Mouse (Mus musculus) ovary, postnatal 14 days (tissue): ENCODE measurements around the gene Meis1.

Experiments
- DNase-seq: peaks from one replicate; pipeline ENCODE4 v3.0.0; 2022; ENCODE audit warnings: low spot score

Gene Meis1

GRCm38 (mm10) chr11:19018489-19019203 lies at the start of gene Meis1:
Meis1 (minus strand) TSS chr11:19018985.
- DNase-seq, result peak; percentile 78

- no peak for DNase-seq
Measured at GRCm38 (mm10) chr11:19067334-19067733, 48.5 kb upstream of the Meis1 start.

GRCm38 (mm10) chr11:19049276-19049675 lies 30.5 kb upstream of the Meis1 start:
- DNase-seq, result no peak

GRCm38 (mm10) chr11:19036595-19037166 lies 17.9 kb upstream of the Meis1 start:
- no peak for DNase-seq

- no peak for DNase-seq
Measured at GRCm38 (mm10) chr11:19026581-19027561, 8.1 kb upstream of the Meis1 start.

GRCm38 (mm10) chr11:19025976-19026520 lies 7.3 kb upstream of the Meis1 start:
- no peak for DNase-seq

GRCm38 (mm10) chr11:19024496-19025265 lies 5.9 kb upstream of the Meis1 start:
- DNase-seq, result no peak

- DNase-seq, result no peak
Measured at GRCm38 (mm10) chr11:19023356-19023755, 4.6 kb upstream of the Meis1 start.

- DNase-seq, result no peak
Measured at GRCm38 (mm10) chr11:19022576-19022975, 3.8 kb upstream of the Meis1 start.

GRCm38 (mm10) chr11:19020951-19021710 lies 2.3 kb upstream of the Meis1 start:
- DNase-seq, result no peak

- peak; percentile 84 for DNase-seq
Measured at GRCm38 (mm10) chr11:19020371-19020824, 1.6 kb upstream of the Meis1 start.

GRCm38 (mm10) chr11:19019204-19020171 lies 703 bp upstream of the Meis1 start:
- DNase-seq, result peak; percentile 57

GRCm38 (mm10) chr11:19017719-19018413 lies 919 bp downstream of the Meis1 start:
- no peak for DNase-seq

- no peak for DNase-seq
Measured at GRCm38 (mm10) chr11:19017262-19017661, 1.5 kb downstream of the Meis1 start.

- no peak for DNase-seq
Measured at GRCm38 (mm10) chr11:19016481-19017220, 2.1 kb downstream of the Meis1 start.

- DNase-seq, result no peak
Measured at GRCm38 (mm10) chr11:19015731-19016461, 2.9 kb downstream of the Meis1 start.

- no peak for DNase-seq
Measured at GRCm38 (mm10) chr11:19015381-19015730, 3.4 kb downstream of the Meis1 start.
